Mouse (Mus musculus) hindbrain, embryonic 14.5 days (tissue): ENCODE measurements around the gene Atp1b1. TPM values are rescaled to one million over a fixed set of nuclear protein-coding genes. Genes with fewer than 3 reads are reported as not detected.

ENCODE experiments used
- ATAC-seq: fragments of 200-750 bp; cut with Nextera tagmentation; 2 replicates; pipeline ENCODE4 v1.8.0; 2017; ENCODE audit warnings: moderate number of reproducible peaks, mild to moderate bottlenecking, moderate TSS enrichment, moderate library complexity; ENCODE audit not compliant: low FRiP score
- DNase-seq: peaks from one replicate; pipeline ENCODE4 v3.0.0-alpha.2; 2015; ENCODE audit warnings: low spot score
- H3K27ac ChIP-seq: fragments of 300-500 bp; sonication (generic); 2 replicates; pipeline ENCODE4 v1.5.1; 2014; ENCODE audit warnings: mild to moderate bottlenecking, moderate library complexity
- H3K27me3 ChIP-seq: fragments of 300-500 bp; sonication (generic); 2 replicates; pipeline ENCODE4 v1.6.1; 2014; ENCODE audit warnings: mild to moderate bottlenecking, low read length, mixed read lengths; ENCODE audit not compliant: control insufficient read depth, insufficient read depth
- H3K36me3 ChIP-seq: fragments of 300-500 bp; sonication (generic); replicated peaks from 2 replicates; pipeline ENCODE4 v1.6.1; 2014; ENCODE audit not compliant: control insufficient read depth, insufficient read depth
- H3K4me1 ChIP-seq: fragments of 300-500 bp; sonication (generic); replicated peaks from 2 replicates; pipeline ENCODE4 v1.6.1; 2014; ENCODE audit warnings: antibody characterized with exemption, low read length, mixed read lengths; ENCODE audit not compliant: control insufficient read depth, insufficient read depth
- H3K4me2 ChIP-seq: fragments of 300-500 bp; sonication (generic); replicated peaks from 2 replicates; pipeline ENCODE4 v1.6.1; 2014; ENCODE audit warnings: mild to moderate bottlenecking, moderate library complexity
- H3K4me3 ChIP-seq: fragments of 300-500 bp; sonication (generic); replicated peaks from 2 replicates; pipeline ENCODE4 v1.5.1; 2014; ENCODE audit warnings: mild to moderate bottlenecking, low read length
- H3K9ac ChIP-seq: fragments of 300-500 bp; sonication (generic); 2 replicates; pipeline ENCODE4 v1.6.1; 2014
- H3K9me3 ChIP-seq: fragments of 300-500 bp; sonication (generic); 2 replicates; pipeline ENCODE4 v1.6.1; 2016; ENCODE audit warnings: low read length; ENCODE audit not compliant: control insufficient read depth
- WGBS: fragments of 180-500 bp; shearing (Covaris S2); extraction: QIAGEN DNeasy Blood & Tissue Kit; methylation state at CpG from one replicate; pipeline ENCODE4 v1.1.7; 2014; 5-methylcytosine and 5-hydroxymethylcytosine counted together
- polyA plus RNA-seq: library from polyadenylated mRNA; unstranded; fragments of >200 nt; fragmentation: Nextera tagmentation; extraction: Ambion mirVana; gene quantifications from 2 replicates; pipeline ENCODE4 v1.2.1, GENCODE M21; 2014

Atp1b1 gene
- polyA plus RNA-seq, 1 experiment from 2014 or later = 237 TPM

DNA sequence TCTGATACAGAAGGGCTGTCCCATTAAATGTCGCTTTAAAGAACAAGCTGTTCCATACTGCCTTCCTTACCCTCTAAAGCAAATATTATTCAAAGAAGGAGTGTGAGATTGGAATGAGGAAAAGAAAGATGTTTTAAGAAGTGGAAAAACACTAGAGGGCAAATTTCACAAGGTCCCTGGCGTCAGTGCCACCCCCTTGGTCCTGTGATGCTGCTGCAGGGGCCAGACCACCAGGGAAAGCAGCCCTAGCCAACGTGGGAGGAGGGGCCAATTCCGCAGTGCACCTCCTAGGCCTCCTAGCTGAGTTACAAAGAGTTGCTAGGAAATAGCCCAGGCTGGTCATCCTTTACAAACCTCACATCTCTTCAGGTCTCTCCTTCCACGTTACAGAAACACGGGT, 2.1 kb downstream of the Atp1b1 start:
- Histone ChIP-seq H3K27ac (peak overlapping the region; percentile 97), H3K9ac (peak overlapping the region; percentile 92), H3K4me2 (peak overlapping the region; percentile 82), H3K36me3 (peaks cover 27% of the 10 kb centered on the region), H3K4me1 (peaks cover 45% of the 10 kb centered on the region), H3K9me3 (no peaks in the 10 kb centered on the region), H3K4me3 (peak overlapping the region; percentile 87), H3K27me3 (no peaks in the 10 kb centered on the region)
- no peak for DNase-seq
- 18% methylated on average over 6 of the region's 6 CpGs for WGBS
- no peak for ATAC-seq

DNA sequence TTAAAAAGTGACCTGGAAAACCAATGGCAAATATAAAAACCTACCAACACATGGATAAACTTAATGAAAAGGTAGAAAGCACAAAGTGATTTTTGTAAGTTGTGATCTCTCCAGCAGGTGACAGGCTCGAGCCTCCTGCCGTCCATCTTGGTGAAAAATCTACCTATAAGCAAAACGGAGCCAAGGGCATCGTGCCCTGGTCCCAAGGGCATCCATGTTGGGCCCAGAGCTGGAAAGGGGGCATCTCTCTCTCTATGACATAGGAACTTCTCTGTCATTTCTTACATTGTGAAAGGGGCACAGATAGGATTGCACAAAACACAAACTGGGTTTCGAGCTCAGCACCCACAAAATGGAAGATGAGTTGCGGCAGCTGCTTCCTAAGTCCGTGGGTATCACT, 2.5 kb downstream of the Atp1b1 start:
- Histone ChIP-seq H3K36me3 (peaks cover 32% of the 10 kb centered on the region), H3K9ac (peak overlapping the region; percentile 92), H3K27ac (peak overlapping the region; percentile 97), H3K27me3 (no peaks in the 10 kb centered on the region), H3K4me3 (peak overlapping the region; percentile 87), H3K4me2 (peak overlapping the region; percentile 82), H3K9me3 (no peaks in the 10 kb centered on the region), H3K4me1 (peaks cover 40% of the 10 kb centered on the region)
- WGBS = 51% methylated on average over 7 of the region's 7 CpGs
- ATAC-seq = no peak
- DNase-seq = peak; percentile 58

GRCm38 (mm10) chr1:164454747-164455400, 3.3 kb downstream of the Atp1b1 start:
- 26% methylated on average over 14 of the region's 14 CpGs for WGBS
- Histone ChIP-seq H3K4me2 (peak overlapping the region; percentile 82), H3K9me3 (no peaks in the 10 kb centered on the region), H3K27me3 (no peaks in the 10 kb centered on the region), H3K4me1 (peaks cover 35% of the 10 kb centered on the region), H3K27ac (0 out of 2 replicates have a peak overlapping the region, but pooled peaks have one; percentile 45), H3K4me3 (peak overlapping the region; percentile 87), H3K9ac (peak overlapping the region; percentile 58), H3K36me3 (peaks cover 39% of the 10 kb centered on the region)
- ATAC-seq (no peak), DNase-seq (peak; percentile 68)

DNA sequence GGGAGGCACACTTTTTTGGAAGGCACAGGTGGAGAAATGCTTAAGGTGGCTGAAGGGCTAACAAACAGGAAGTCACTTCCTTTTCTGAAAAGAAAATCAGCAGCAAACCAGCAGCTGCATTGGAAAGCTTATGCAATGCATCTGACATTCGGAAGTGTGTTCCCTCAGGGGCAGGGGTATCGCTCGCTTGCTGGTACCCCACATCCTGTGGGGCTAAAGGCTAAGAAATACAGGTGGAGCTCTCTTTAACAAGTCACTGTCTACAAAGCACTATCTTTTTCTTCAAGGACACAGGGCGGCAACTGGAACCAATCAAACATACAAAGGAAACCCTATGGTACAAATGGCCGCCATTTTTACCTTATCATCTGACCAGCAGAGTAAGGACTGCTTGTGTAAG, 4.4 kb downstream of the Atp1b1 start:
- no peak overlapping the region for H3K27ac ChIP-seq
- H3K4me1 ChIP-seq = peaks cover 23% of the 10 kb centered on the region
- H3K27me3 ChIP-seq = no peaks in the 10 kb centered on the region
- H3K9ac ChIP-seq = 0 out of 2 replicates have a peak overlapping the region, but pooled peaks have one; percentile 58
- no peaks in the 10 kb centered on the region for H3K9me3 ChIP-seq
- peak overlapping the region; percentile 87; the same call in 1 of the 2 replicates for H3K4me3 ChIP-seq
- peak overlapping the region; percentile 82 for H3K4me2 ChIP-seq
- WGBS = 89% methylated on average over 5 of the region's 5 CpGs
- ATAC-seq (no peak), DNase-seq (no peak)
- peaks cover 49% of the 10 kb centered on the region for H3K36me3 ChIP-seq

DNA sequence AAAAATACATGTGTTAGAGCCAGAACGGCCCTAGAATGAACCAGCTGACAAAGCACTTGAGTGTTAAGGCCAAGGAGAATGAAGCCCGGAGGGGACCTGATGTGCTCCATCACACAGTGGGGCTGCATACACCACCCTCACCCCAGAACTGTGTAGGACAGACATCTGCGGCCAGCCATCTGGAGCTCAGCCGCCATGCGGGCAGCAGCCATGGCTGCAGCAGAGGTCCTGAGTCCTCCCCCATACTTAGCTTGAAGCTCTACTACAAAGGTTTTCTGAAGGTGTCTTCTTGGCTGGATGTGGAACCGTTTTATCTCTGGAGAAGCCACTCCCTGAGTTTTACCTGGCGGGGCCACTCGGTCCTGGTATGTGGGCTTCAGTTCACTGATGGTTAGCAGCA, 5.0 kb downstream of the Atp1b1 start:
- WGBS = 97% methylated on average over 8 of the region's 8 CpGs
- no peak for ATAC-seq
- no peak for DNase-seq
- H3K4me2 ChIP-seq = no peak overlapping the region
- no peaks in the 10 kb centered on the region for H3K9me3 ChIP-seq
- no peak overlapping the region for H3K27ac ChIP-seq
- peaks cover 55% of the 10 kb centered on the region for H3K36me3 ChIP-seq
- peaks cover 23% of the 10 kb centered on the region; the same call in 1 of the 2 replicates for H3K4me1 ChIP-seq
- no peaks in the 10 kb centered on the region for H3K27me3 ChIP-seq
- H3K4me3 ChIP-seq = no peak overlapping the region
- H3K9ac ChIP-seq = no peak overlapping the region

DNA sequence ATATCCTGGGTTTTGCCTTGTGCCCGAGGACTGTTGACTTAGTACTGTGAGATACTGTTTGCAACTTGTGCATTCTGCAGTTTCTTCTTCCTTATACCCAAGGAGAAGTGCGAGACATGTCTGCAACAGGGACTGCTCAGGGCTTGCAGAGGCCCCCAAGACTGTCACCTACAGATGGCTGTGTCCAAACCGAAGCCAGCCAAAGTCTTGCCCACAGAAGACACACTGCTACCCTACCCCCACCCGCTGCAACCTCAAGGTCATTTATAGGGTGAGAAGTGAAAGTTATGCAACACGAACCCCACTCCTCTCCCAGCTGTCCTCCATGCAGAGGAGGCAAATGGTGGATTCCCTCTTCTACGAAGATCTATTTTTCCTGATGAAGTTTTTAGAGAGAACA, 5.6 kb downstream of the Atp1b1 start:
- H3K27me3 ChIP-seq = no peaks in the 10 kb centered on the region
- no peak overlapping the region for H3K27ac ChIP-seq
- DNase-seq (no peak), ATAC-seq (no peak)
- peaks cover 23% of the 10 kb centered on the region; the same call in 1 of the 2 replicates for H3K4me1 ChIP-seq
- WGBS = 97% methylated on average over 6 of the region's 6 CpGs
- H3K9ac ChIP-seq = no peak overlapping the region
- no peak overlapping the region for H3K4me3 ChIP-seq
- H3K4me2 ChIP-seq = no peak overlapping the region
- H3K9me3 ChIP-seq = no peaks in the 10 kb centered on the region
- peaks cover 60% of the 10 kb centered on the region for H3K36me3 ChIP-seq

GRCm38 (mm10) chr1:164451346-164451745, 6.8 kb downstream of the Atp1b1 start:
- H3K36me3 ChIP-seq = peaks cover 67% of the 10 kb centered on the region
- no peak overlapping the region for H3K27ac ChIP-seq
- no peaks in the 10 kb centered on the region for H3K9me3 ChIP-seq

GRCm38 (mm10) chr1:164450644-164451043, 7.5 kb downstream of the Atp1b1 start:
- DNase-seq (no peak), ATAC-seq (no peak)
- peaks cover 67% of the 10 kb centered on the region for H3K36me3 ChIP-seq
- WGBS = 90% methylated on average over 4 of the region's 4 CpGs
- no peaks in the 10 kb centered on the region for H3K27me3 ChIP-seq
- H3K4me1 ChIP-seq = peaks cover 12% of the 10 kb centered on the region; the same call in 1 of the 2 replicates
- no peak overlapping the region for H3K9ac ChIP-seq
- H3K4me3 ChIP-seq = no peak overlapping the region
- H3K4me2 ChIP-seq = no peak overlapping the region
- H3K27ac ChIP-seq = no peak overlapping the region
- no peaks in the 10 kb centered on the region for H3K9me3 ChIP-seq

More at GRCm38 (mm10) chr1:164451346-164451745, 6.8 kb downstream of the Atp1b1 start:
- Histone ChIP-seq H3K4me3 (no peak overlapping the region), H3K4me1 (peaks cover 19% of the 10 kb centered on the region; the same call in 1 of the 2 replicates), H3K27me3 (no peaks in the 10 kb centered on the region), H3K4me2 (no peak overlapping the region), H3K9ac (no peak overlapping the region)
- WGBS = 94% methylated on average over 5 of the region's 5 CpGs
- DNase-seq (no peak), ATAC-seq (no peak)

GRCm38 (mm10) chr1:164450231-164450630, 7.9 kb downstream of the Atp1b1 start:
- Histone ChIP-seq H3K36me3 (peaks cover 71% of the 10 kb centered on the region), H3K27ac (no peak overlapping the region), H3K4me1 (peaks cover 11% of the 10 kb centered on the region; the same call in 1 of the 2 replicates), H3K27me3 (no peaks in the 10 kb centered on the region), H3K9ac (no peak overlapping the region), H3K4me3 (no peak overlapping the region), H3K9me3 (no peaks in the 10 kb centered on the region), H3K4me2 (no peak overlapping the region)
- ATAC-seq (no peak), DNase-seq (no peak)
- 89% methylated on average over 4 of the region's 4 CpGs for WGBS
